Mouse (Mus musculus) adrenal gland, postnatal 14 days (tissue): ENCODE measurements around the gene Tmbim6. TPM values are rescaled to one million over a fixed set of nuclear protein-coding genes. Genes with fewer than 3 reads are reported as not detected.
"Not testable (repeated sequence)": the region's sequence is repeated elsewhere in the genome, so short reads cannot be mapped to it uniquely, and the experiment has no call there.

ENCODE experiments used
- DNase-seq: peaks from one replicate; pipeline ENCODE4 v3.0.0; 2021; ENCODE audit warnings: mixed read lengths
- total RNA-seq: library from RNA; stranded (reverse); gene quantifications from 2 replicates; pipeline ENCODE4 v1.2.3, GENCODE M21; 2021

Gene Tmbim6
- total RNA-seq, 1 experiment from 2014 or later = 598 TPM

DNA sequence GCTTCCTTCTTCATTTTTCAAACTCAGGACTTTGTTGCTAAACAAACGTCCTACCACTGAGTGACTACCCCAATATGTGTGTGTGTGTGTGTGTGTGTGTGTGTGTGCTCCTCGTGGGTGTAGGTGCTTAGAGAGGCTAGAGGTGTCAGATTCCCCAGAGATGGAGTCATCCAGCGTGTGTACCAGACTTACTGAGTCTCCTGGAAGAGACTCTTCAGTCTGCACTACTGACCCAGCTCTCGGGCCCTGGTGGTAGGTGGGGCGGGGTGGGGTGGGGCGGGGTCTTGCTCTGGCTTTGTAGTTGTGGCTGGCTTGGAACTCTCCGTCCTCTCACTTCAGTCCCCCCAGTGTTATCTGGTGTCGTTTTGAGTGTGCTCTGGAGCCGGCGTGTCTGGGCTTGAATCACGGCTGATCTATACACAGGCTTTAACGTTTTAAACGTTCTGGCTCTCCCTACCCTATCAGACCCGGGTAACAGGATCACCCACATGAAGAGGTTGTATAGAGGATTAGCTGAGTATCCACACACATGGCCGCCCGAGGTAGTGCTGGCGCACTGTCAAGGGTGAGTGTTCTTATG is 25.1 kb downstream of the Tmbim6 start:
- no peak for DNase-seq

GRCm38 (mm10) chr15:99420101-99420500 is 27.4 kb downstream of the Tmbim6 start:
- DNase-seq = no peak

GRCm38 (mm10) chr15:99420521-99421014 is 27.9 kb downstream of the Tmbim6 start:
- DNase-seq = peak; percentile 86

DNA sequence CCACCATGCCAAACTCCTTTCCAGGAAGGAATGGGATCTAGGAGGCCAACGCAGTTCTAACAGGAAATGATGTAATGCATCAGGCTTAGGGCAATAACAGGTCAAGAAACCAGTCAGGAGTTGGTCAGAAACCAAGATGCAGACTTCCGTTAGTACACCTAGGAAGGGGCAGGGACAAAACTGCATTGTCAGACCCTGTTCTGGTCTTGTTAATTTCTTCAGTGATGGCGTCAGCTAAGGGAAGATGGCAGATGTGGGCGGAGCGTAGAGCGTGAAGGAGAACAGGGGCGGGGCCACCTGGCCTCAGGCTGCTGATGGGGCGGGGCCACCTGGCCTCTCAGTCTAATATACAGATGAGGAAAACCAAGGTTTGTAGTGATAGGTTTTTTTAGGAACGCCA is 28.5 kb downstream of the Tmbim6 start:
- peak; percentile 57 for DNase-seq

DNA sequence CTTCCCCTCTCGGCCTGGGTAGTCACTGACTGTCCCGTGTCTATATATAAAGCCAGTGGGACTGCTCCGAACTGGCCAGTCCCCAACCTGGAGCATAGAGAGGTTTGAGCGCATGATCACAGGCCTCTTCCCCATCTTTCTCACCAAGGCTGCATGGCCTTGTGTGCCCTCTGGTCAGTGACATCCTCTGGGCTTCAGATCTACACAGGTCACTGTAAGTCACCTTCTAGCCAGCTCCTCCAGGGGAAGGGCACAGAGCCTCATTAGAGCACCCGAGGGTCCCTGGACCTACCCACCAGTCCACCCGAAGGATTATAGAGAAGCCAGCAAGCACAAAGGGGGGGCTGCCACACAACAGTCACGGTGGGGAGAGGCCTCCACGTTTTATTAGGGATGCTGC is 29.0 kb downstream of the Tmbim6 start:
- peak; percentile 4 for DNase-seq

DNA sequence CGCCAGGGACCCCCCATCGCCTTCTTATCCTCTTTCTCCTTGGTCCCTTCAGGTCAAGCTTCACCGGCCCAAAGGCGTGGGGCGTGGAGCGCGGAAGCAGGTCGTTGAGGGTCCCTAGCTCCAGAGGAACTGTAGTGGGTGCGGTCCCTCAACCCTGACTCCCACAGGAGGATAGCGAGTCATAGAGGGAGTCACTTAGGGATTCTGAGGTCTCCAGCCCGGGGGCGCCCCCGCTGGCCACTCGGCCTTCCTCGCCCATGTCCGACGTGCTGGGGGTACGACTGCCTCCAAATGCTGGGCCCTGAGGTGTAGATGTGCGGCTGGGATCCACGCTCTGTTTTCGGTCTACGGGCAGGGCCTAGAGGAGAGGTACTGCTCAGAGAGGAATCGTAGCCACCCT is 29.9 kb downstream of the Tmbim6 start:
- DNase-seq = peak; percentile 10

- DNase-seq = peak; percentile 13
Measured at GRCm38 (mm10) chr15:99423131-99423530, 30.4 kb downstream of the Tmbim6 start.

- no peak for DNase-seq
Measured at GRCm38 (mm10) chr15:99423884-99424283, 31.2 kb downstream of the Tmbim6 start.

- DNase-seq = peak; percentile 20
Measured at GRCm38 (mm10) chr15:99430394-99430793, 37.7 kb downstream of the Tmbim6 start.

DNA sequence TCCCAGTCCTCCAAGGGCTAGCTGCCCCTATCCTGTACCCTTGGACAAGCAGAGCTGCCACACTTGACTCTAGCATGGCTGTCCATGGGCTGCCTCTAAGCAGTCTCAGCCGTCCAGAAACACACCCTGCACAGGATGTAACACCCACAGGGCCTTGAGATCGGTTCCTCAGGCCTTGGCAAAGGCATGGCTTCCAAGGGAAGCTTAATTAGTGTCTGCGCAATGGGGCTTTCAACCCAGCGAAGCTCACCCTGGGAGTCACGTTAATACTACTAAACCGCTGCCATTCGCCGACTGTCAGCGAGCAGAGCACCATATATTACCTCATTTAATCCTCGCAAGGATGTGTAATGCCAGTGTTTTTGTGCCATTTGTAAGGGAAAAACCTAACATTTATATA is 38.4 kb downstream of the Tmbim6 start:
- no peak for DNase-seq

DNA sequence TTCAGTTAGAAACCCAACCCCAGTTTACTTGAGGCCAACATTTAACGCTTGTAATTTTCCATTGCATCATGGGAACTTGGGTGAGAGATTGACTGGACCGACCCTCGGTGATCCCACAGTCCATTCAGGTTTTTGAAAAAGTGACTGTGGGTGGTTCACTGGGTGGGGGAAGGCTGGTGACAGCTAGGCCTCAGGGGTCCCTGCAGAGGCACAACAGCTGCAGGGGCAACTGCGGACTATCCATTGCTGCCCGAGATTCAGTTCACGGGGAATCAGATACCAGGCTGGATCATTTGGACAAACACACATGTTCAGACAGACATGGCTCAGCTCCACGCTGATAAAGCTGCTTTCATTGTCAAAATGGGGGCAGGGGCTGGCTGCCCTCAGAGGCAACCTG is 38.8 kb downstream of the Tmbim6 start:
- peak; percentile 23 for DNase-seq

GRCm38 (mm10) chr15:99431967-99432366 is 39.3 kb downstream of the Tmbim6 start:
- peak; percentile 29 for DNase-seq

GRCm38 (mm10) chr15:99433081-99433718 is 40.5 kb downstream of the Tmbim6 start:
- DNase-seq = peak; percentile 18

DNA sequence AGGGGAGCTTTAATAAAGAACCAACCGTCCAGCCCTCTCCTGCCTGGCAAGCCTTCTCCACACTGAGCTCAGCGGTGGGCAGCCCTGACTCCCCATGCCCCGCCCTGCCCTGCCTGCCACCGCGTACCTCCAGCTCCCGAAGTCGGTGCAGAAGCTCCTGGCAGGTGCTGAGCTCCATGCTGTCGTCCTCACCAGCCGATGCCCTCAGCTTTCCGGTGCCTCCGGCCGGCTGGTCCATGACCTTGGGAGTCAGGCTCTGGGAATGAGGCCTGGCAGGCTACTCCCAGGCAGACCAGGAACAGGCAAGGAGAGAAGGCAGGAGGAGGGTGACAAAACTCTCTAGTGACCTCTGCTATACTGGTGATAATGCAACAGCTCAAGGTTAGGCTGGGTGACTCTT is 41.2 kb downstream of the Tmbim6 start:
- DNase-seq = peak; percentile 85

DNA sequence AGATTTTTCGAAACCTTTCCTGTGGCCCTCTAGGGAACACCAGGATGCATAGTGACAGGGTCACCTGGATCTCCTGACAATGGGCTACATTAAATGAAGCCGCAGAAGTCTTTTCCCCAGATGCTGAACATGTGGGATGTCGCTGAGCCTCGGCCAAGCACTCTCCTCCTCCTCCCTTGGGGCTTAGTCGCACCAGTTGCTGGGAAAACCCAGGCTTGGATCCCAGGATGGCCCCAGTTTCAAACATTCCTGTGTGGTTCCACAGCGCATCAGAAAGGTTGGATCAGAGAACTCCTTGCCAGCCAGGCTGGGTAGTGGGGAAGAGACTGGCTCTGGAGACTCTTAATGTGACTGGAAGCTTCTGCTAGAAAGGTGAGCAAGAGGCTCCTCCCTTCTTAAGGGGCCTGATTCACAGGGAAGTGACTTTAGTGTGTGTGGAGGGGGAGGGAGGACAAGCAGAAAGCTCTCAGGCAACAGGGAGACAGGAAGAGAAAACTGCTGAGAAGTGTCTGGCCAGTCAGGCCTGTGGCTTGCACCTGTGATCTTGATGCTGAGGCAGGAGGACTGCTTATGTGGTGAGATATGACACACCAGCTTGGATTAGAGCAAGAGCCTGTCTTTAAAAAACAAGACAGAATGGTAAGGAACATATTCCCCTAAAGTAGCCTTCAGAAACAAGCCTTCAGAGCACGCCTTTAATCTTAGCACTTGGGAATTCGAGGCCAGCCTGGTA is 46.5 kb downstream of the Tmbim6 start:
- DNase-seq = no peak

DNA sequence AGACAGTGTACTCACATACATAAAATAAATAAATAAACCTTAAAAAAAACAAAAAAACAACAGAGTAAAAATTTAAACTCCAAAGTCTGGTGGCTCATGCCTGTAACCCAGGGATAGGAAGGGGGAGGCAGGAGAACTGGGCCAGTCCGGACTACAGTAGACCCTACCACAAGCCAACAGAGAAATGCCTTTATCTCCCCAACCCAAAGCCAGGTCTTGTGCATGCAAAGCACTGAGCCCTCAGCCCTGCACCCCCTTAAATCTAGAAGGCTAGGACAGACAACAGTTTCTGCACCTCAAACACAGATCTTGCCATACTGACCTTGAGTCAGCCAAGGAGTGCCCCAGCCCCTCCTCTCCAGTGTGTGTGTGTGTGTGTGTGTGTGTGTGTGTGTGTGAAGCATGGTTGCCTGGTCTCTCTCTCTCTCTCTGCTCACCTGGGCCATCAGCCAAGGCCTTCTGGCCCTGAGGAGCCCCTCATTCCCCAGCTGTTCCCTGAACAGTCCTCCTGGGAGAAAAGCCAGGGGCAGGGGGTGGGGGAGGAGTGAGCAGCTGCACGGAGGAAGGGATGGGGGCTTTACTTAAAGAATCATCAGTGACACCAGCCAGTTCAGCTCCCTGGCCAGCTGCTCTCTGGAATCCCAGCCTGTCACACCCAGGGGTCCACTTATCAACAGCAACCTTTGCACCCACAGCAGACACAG is 47.6 kb downstream of the Tmbim6 start:
- DNase-seq = peak; percentile 59

DNA sequence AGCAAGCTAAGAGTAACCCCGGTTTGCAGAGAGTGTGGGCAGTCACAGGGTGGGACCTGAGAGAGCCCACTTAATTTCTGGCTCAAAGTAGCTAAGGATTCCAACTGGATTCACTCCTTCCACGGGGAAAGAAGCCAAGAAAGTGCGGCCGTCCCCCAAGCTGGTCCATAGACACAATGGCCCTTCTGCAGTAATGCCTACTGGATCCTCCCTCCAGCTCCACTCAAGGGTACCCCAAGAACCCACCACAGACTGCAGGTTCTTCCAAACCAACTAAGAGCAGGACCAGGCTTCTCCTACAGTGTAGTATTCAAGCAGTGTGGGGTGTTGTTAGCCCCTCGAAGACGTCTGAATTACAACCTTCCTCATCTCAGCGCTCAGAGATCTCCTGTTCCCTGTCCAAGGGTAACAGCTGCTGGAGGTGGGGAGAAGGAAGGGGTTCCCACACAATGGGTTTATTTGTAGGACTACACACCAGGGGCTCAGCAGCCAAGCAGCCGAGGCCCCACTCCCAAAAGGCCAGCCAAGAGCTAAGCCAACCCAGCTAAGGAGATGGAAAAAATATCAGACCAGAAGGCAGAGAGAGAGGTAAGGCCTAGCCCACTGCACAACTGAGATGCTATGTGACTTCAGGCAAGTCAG is 48.3 kb downstream of the Tmbim6 start:
- DNase-seq = no peak

GRCm38 (mm10) chr15:99442358-99442757 is 49.7 kb downstream of the Tmbim6 start:
- DNase-seq = no peak

DNA sequence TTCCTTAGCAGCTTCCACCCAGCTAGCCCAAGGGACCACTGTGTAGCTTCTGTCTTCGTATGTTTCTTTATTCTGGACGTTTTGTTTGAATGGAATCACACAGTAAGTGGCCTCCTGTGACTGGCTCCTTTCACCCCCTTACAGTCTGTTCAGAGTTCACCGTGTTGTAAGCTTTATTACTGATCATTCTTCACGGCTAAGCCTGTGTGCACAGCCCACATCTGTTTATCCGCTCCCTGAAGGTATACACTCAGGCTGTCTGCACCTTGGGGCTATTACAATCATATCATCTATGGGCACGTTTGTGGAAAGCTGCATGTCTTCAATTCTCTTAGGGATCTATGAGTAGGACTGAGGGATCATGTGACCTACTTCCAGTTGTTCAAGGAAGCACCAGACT is 52.9 kb downstream of the Tmbim6 start:
- no peak for DNase-seq

DNA sequence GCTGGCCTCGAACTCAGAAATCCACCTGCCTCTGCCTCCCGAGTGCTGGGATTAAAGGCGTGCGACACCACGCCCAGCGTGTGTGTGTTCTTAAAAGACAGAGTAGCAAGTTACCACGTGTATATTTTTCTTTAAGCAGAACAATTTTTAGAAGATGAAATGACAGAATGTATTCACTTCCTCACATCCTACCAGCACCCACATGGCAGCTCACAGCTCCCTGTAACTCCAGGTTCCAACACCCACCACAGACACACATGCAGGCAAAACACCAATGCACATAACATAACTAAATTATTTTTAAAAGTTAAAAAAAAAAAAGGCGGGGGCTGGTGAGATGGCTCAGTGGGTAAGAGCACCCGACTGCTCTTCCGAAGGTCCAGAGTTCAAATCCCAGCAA is 53.5 kb downstream of the Tmbim6 start:
- DNase-seq = not testable (repeated sequence)

GRCm38 (mm10) chr15:99449131-99449750 is 56.6 kb downstream of the Tmbim6 start:
- peak; percentile 84 for DNase-seq
